Mouse (Mus musculus) myocyte (in vitro differentiated cells): Measurements from ENCODE around the gene Fbxl20.

ENCODE experiments used
- CEBPB ChIP-seq: IDR thresholded peaks from 2 replicates; pipeline ENCODE4 v1.6.1; 2011; ENCODE audit warnings: mild to moderate bottlenecking, moderate library complexity; ENCODE audit not compliant: poor library complexity, insufficient read depth, severe bottlenecking
- E2F4 ChIP-seq: IDR thresholded peaks from one replicate; pipeline ENCODE4 v1.6.1; 2011; ENCODE audit warnings: mild to moderate bottlenecking, control low read depth, moderate library complexity; ENCODE audit not compliant: insufficient read depth
- MAX ChIP-seq: IDR thresholded peaks from one replicate; pipeline ENCODE4 v1.6.1; 2011; ENCODE audit warnings: low read depth, mild to moderate bottlenecking, control low read depth
- MYOG ChIP-seq, 3 experiments: IDR thresholded peaks; one replicate each; pipeline ENCODE4 v1.6.1; 2011; ENCODE audit warnings: control low read depth in 2 of 3, low read depth in 2 of 3, mild to moderate bottlenecking in 2 of 3; ENCODE audit not compliant: insufficient read length in 2 of 3, control insufficient read depth in 1 of 3, insufficient read depth in 1 of 3
- POLR2A ChIP-seq: IDR thresholded peaks from one replicate; pipeline ENCODE4 v1.6.1; 2011; ENCODE audit warnings: low read depth, mild to moderate bottlenecking, control low read depth, moderate library complexity; ENCODE audit not compliant: insufficient read length
- POLR2AphosphoS2 ChIP-seq: IDR thresholded peaks from one replicate; pipeline ENCODE4 v1.6.1; 2011; ENCODE audit warnings: low read depth, control low read depth; ENCODE audit not compliant: insufficient read length
- REST ChIP-seq: IDR thresholded peaks from one replicate; pipeline ENCODE4 v1.6.1; 2011; ENCODE audit warnings: mild to moderate bottlenecking, control low read depth, moderate library complexity; ENCODE audit not compliant: insufficient read depth, insufficient read length
- SRF ChIP-seq: IDR thresholded peaks from one replicate; pipeline ENCODE4 v1.6.1; 2011; ENCODE audit warnings: low read depth; ENCODE audit not compliant: control insufficient read depth, insufficient read length
- TCF12 ChIP-seq: IDR thresholded peaks from one replicate; pipeline ENCODE4 v1.6.1; 2011; ENCODE audit warnings: mild to moderate bottlenecking, control low read depth; ENCODE audit not compliant: poor library complexity, insufficient read depth, severe bottlenecking
- TCF3 ChIP-seq: IDR thresholded peaks from one replicate; pipeline ENCODE4 v1.6.1; 2011; ENCODE audit warnings: low read depth, control low read depth; ENCODE audit not compliant: insufficient read length
- USF1 ChIP-seq: IDR thresholded peaks from one replicate; pipeline ENCODE4 v1.6.1; 2011; ENCODE audit warnings: low read depth, mild to moderate bottlenecking, control low read depth, moderate library complexity

- TF ChIP-seq CEBPB (no peak), MAX (no peak), POLR2A (no peak), MYOG (IDR thresholded peaks at IDR 0.05; ENCODE audit: control insufficient read depth in 1 of 3, insufficient read depth in 1 of 3, insufficient read length in 2 of 3, low read depth in 2 of 3) (no peak), E2F4 (no peak), POLR2AphosphoS2 (no peak), REST (no peak), TCF12 (no peak), TCF3 (no peak), USF1 (no peak), SRF (no peak)
These were observed 103.7 kb downstream of the Fbxl20 start for GRCm38 (mm10) chr11:98046466-98046865.
